Mouse (Mus musculus): ENCODE results near the gene Prkag1.

GRCm38 (mm10) chr15:98845149-98845548, 13.8 kb upstream of the Prkag1 start:
- TF ChIP-seq CTCF (conservative IDR thresholded peaks at IDR 0.05; ENCODE audit: insufficient read depth, insufficient read length, low read depth, low read length), result no peak
- no peak for TF ChIP-seq POLR2A (IDR thresholded peaks at IDR 0.05; ENCODE audit: low read depth, low read length)

Measured in kidney, adult 2 months (tissue).